18 mouse cellular contexts compared by ENCODE assay signal in the genomic region with DNA sequence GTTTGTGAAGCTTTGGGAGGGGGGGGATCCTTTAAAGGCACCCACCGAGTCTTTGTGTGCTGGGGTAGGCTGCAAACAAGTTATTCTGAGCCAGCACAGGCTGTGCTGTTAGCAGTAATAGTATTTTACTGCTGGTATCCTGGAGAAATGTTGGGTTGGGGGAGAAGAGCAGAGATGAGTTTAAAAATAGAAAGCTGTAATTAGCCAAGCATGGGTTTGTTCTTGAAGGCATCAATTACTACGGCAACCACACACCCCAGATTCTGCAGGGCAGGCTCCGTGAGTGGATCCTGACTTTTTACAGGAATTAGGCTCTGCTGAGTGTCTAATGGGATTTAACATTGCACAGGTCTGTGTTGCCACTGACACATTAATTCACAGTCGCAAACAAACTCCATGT.
DNase-seq lines count a peak whose midpoint lies in the region; ATAC-seq and TF ChIP-seq lines count a peak whose summit lies in the region.
"Had no signal": no experiment of that assay in that cellular context is flagged by ENCODE, and none has a peak within 500 bp of the region (broad histone marks: within the 10 kb centered on the region; RNA-seq: fewer than 3 reads in every experiment).

No protein-coding gene starts in this region.

- no peak for ATAC-seq in heart, embryonic 11.5 days (replicated peaks; ENCODE audit: insufficient number of reproducible peaks, low FRiP score, low TSS enrichment)
- ATAC-seq in embryonic facial prominence, embryonic 15.5 days (ENCODE audit: insufficient number of reproducible peaks, low FRiP score, low TSS enrichment, low read depth), result no peak
- no peak for ATAC-seq in intestine, postnatal 0 days
- ATAC-seq: liver, embryonic 12.5 days had no signal

- no peak for DNase-seq in heart, adult 11 months
- DNase-seq in layer of hippocampus, adult 2 months (ENCODE audit: low spot score in 2 of 2), result no peak
- no peak for DNase-seq in layer of hippocampus, postnatal 25 days (ENCODE audit: extremely low spot score in 1 of 2, low spot score in 1 of 2)
- peak; percentile 67 for DNase-seq in brain, adult 2 months (ENCODE audit: low read depth, low spot score)
- no peak for DNase-seq in adrenal gland, adult 8-10 months
- DNase-seq: adrenal gland, adult 2 months; cerebellum, adult 9-11 months; kidney, adult 18-20 months; lung, adult 2 months; lung, postnatal 36 days; spleen, adult 18-20 months; thymus, postnatal 36 days had no signal

- peak overlapping the region; percentile 42 for H3K27ac ChIP-seq in heart, embryonic 11.5 days (ENCODE audit: low read depth, low read length)
- peak overlapping the region; percentile 88 for H3K27ac ChIP-seq in layer of hippocampus, adult 2 months
- peak overlapping the region; percentile 49 for H3K27ac ChIP-seq in embryonic facial prominence, embryonic 15.5 days (replicated peaks)
- no peak overlapping the region for H3K27ac ChIP-seq in intestine, postnatal 0 days (ENCODE audit: low read depth, low read length)
- H3K27ac ChIP-seq: kidney, postnatal 0 days; liver, embryonic 12.5 days; midbrain, embryonic 12.5 days had no signal

- no peaks in the 10 kb centered on the region for H3K36me3 ChIP-seq in heart, embryonic 11.5 days (ENCODE audit: control insufficient read depth, insufficient read depth, low read length)
- no peaks in the 10 kb centered on the region for H3K36me3 ChIP-seq in embryonic facial prominence, embryonic 15.5 days
- no peaks in the 10 kb centered on the region for H3K36me3 ChIP-seq in intestine, postnatal 0 days (ENCODE audit: control insufficient read depth, insufficient read depth)
- H3K36me3 ChIP-seq: liver, embryonic 12.5 days; midbrain, embryonic 12.5 days had no signal

- H3K4me2 ChIP-seq in heart, embryonic 11.5 days, result no peak overlapping the region
- no peak overlapping the region for H3K4me2 ChIP-seq in embryonic facial prominence, embryonic 15.5 days (replicated peaks)
- H3K4me2 ChIP-seq in intestine, postnatal 0 days (replicated peaks; ENCODE audit: low read depth), result no peak overlapping the region
- H3K4me2 ChIP-seq: liver, embryonic 12.5 days; midbrain, embryonic 12.5 days had no signal

- no peak for TF ChIP-seq CTCF in layer of hippocampus, adult 2 months (conservative IDR thresholded peaks at IDR 0.05)
- no peak for TF ChIP-seq CTCF in intestine, postnatal 0 days (IDR thresholded peaks at IDR 0.05; ENCODE audit: low read depth)

- H3K9me3 ChIP-seq in heart, embryonic 11.5 days (replicated peaks; ENCODE audit: control insufficient read depth, low read length), result no peaks in the 10 kb centered on the region; the same call in 1 of the 2 replicates
- H3K9me3 ChIP-seq in embryonic facial prominence, embryonic 15.5 days (replicated peaks), result no peaks in the 10 kb centered on the region
- 0 out of 2 replicates have a peak, but pooled peaks cover 3% of the 10 kb centered on the region for H3K9me3 ChIP-seq in intestine, postnatal 0 days (ENCODE audit: control insufficient read depth)
- H3K9me3 ChIP-seq: midbrain, embryonic 12.5 days had no signal

- 0 out of 2 replicates have a peak overlapping the region, but pooled peaks have one; percentile 36 for H3K9ac ChIP-seq in heart, embryonic 11.5 days (ENCODE audit: low read depth, low read length)
- no peak overlapping the region for H3K9ac ChIP-seq in embryonic facial prominence, embryonic 15.5 days
- no peak overlapping the region for H3K9ac ChIP-seq in intestine, postnatal 0 days (ENCODE audit: low read depth, low read length)
- H3K9ac ChIP-seq: liver, embryonic 12.5 days; midbrain, embryonic 12.5 days had no signal

- no peaks in the 10 kb centered on the region for H3K27me3 ChIP-seq in heart, embryonic 11.5 days (ENCODE audit: control insufficient read depth, insufficient read depth, low read length)
- H3K27me3 ChIP-seq in embryonic facial prominence, embryonic 15.5 days, result 0 out of 2 replicates have a peak, but pooled peaks cover 3% of the 10 kb centered on the region
- H3K27me3 ChIP-seq in intestine, postnatal 0 days (replicated peaks; ENCODE audit: control insufficient read depth, insufficient read depth, low read length), result no peaks in the 10 kb centered on the region

- WGBS in heart, embryonic 11.5 days (ENCODE audit: insufficient replicate concordance), result 48% methylated on average over 4 of the region's 4 CpGs
- 34% methylated on average over 4 of the region's 4 CpGs for WGBS in embryonic facial prominence, embryonic 15.5 days
- 50% methylated on average over 4 of the region's 4 CpGs for WGBS in intestine, postnatal 0 days

- H3K4me1 ChIP-seq in heart, embryonic 11.5 days (ENCODE audit: control insufficient read depth, insufficient read depth, low read length), result peaks cover 20% of the 10 kb centered on the region
- H3K4me1 ChIP-seq in embryonic facial prominence, embryonic 15.5 days, result peaks cover 14% of the 10 kb centered on the region; the same call in 1 of the 2 replicates
- H3K4me1 ChIP-seq in intestine, postnatal 0 days (replicated peaks; ENCODE audit: control insufficient read depth, insufficient read depth, low read length), result no peaks in the 10 kb centered on the region

- no peak overlapping the region for H3K4me3 ChIP-seq in heart, embryonic 11.5 days (ENCODE audit: low read depth, low read length)
- H3K4me3 ChIP-seq in layer of hippocampus, adult 2 months, result no peak overlapping the region
- H3K4me3 ChIP-seq in embryonic facial prominence, embryonic 15.5 days (replicated peaks), result no peak overlapping the region
- H3K4me3 ChIP-seq in intestine, postnatal 0 days (ENCODE audit: low read depth, low read length), result no peak overlapping the region
- H3K4me3 ChIP-seq: liver, embryonic 12.5 days; midbrain, embryonic 12.5 days had no signal
